Mouse (Mus musculus) lung, adult 2 months (tissue): ENCODE results near the gene Grin2a.

Source experiments
- CTCF ChIP-seq: fragments of 200-500 bp; IDR thresholded peaks from 2 replicates; pipeline ENCODE4 v1.5.1; 2011; ENCODE audit warnings: mild to moderate bottlenecking, low read length, control low read depth; ENCODE audit not compliant: insufficient read depth
- POLR2A ChIP-seq: fragments of 200-500 bp; IDR thresholded peaks from 2 replicates; pipeline ENCODE4 v1.6.1; 2011; ENCODE audit warnings: low read depth, mild to moderate bottlenecking, control low read depth, low read length, borderline replicate concordance; ENCODE audit errors: extremely low read depth

GRCm38 (mm10) chr16:9602579-9602978, 392.8 kb downstream of the Grin2a start:
- TF ChIP-seq CTCF (no peak), POLR2A (no peak)
